Mouse (Mus musculus): ENCODE results near the gene Zbtb20.

The Zbtb20 gene

GRCm38 (mm10) chr16:43597375-43598060 is 721.8 kb downstream of the Zbtb20 start:
- DNase-seq (ENCODE audit: low read depth, low spot score) = no peak

- peak; percentile 25 for DNase-seq (ENCODE audit: low read depth, low spot score)
Observed at GRCm38 (mm10) chr16:43599707-43600106, 724.0 kb downstream of the Zbtb20 start.

GRCm38 (mm10) chr16:43602573-43602972 is 726.9 kb downstream of the Zbtb20 start:
- no peak for DNase-seq (ENCODE audit: low read depth, low spot score)

GRCm38 (mm10) chr16:43603591-43604141 is 728.0 kb downstream of the Zbtb20 start:
- DNase-seq (ENCODE audit: low read depth, low spot score) = no peak

GRCm38 (mm10) chr16:43604399-43605013 is 728.8 kb downstream of the Zbtb20 start:
- no peak for DNase-seq (ENCODE audit: low read depth, low spot score)

GRCm38 (mm10) chr16:43607086-43607485 is 731.4 kb downstream of the Zbtb20 start:
- no peak for DNase-seq (ENCODE audit: low read depth, low spot score)

GRCm38 (mm10) chr16:43608066-43608465 is 732.4 kb downstream of the Zbtb20 start:
- DNase-seq (ENCODE audit: low read depth, low spot score) = no peak

- no peak for DNase-seq (ENCODE audit: low read depth, low spot score)
Observed at GRCm38 (mm10) chr16:43610375-43610774, 734.7 kb downstream of the Zbtb20 start.

- DNase-seq (ENCODE audit: low read depth, low spot score) = no peak
Observed at GRCm38 (mm10) chr16:43616348-43616747, 740.7 kb downstream of the Zbtb20 start.

- no peak for DNase-seq (ENCODE audit: low read depth, low spot score)
Observed at GRCm38 (mm10) chr16:43617346-43617745, 741.7 kb downstream of the Zbtb20 start.

- DNase-seq (ENCODE audit: low read depth, low spot score) = no peak
Observed at GRCm38 (mm10) chr16:43618286-43618685, 742.6 kb downstream of the Zbtb20 start.

- no peak for DNase-seq (ENCODE audit: low read depth, low spot score)
Observed at GRCm38 (mm10) chr16:43619277-43619676, 743.6 kb downstream of the Zbtb20 start.

- peak; percentile 56 for DNase-seq (ENCODE audit: low read depth, low spot score)
Observed at GRCm38 (mm10) chr16:43620359-43620758, 744.7 kb downstream of the Zbtb20 start.

- no peak for DNase-seq (ENCODE audit: low read depth, low spot score)
Observed at GRCm38 (mm10) chr16:43623315-43624000, 747.8 kb downstream of the Zbtb20 start.

- peak; percentile 62 for DNase-seq (ENCODE audit: low read depth, low spot score)
Observed at GRCm38 (mm10) chr16:43624876-43625275, 749.2 kb downstream of the Zbtb20 start.

GRCm38 (mm10) chr16:43625289-43625688 is 749.6 kb downstream of the Zbtb20 start:
- no peak for DNase-seq (ENCODE audit: low read depth, low spot score)

- DNase-seq (ENCODE audit: low read depth, low spot score) = no peak
Observed at GRCm38 (mm10) chr16:43625956-43626355, 750.3 kb downstream of the Zbtb20 start.

- peak; percentile 52 for DNase-seq (ENCODE audit: low read depth, low spot score)
Observed at GRCm38 (mm10) chr16:43628662-43629061, 753.0 kb downstream of the Zbtb20 start.

GRCm38 (mm10) chr16:43631758-43632157 is 756.1 kb downstream of the Zbtb20 start:
- DNase-seq (ENCODE audit: low read depth, low spot score) = no peak

- peak; percentile 37 for DNase-seq (ENCODE audit: low read depth, low spot score)
Observed at GRCm38 (mm10) chr16:43634037-43634436, 758.4 kb downstream of the Zbtb20 start.

GRCm38 (mm10) chr16:43637241-43637640 is 761.6 kb downstream of the Zbtb20 start:
- no peak for DNase-seq (ENCODE audit: low read depth, low spot score)

- no peak for DNase-seq (ENCODE audit: low read depth, low spot score)
Observed at GRCm38 (mm10) chr16:43638406-43639049, 762.8 kb downstream of the Zbtb20 start.

Data from CD4-positive, CD25-positive, alpha-beta regulatory T cell, adult 2 months (primary cell).